In the genomic region with DNA sequence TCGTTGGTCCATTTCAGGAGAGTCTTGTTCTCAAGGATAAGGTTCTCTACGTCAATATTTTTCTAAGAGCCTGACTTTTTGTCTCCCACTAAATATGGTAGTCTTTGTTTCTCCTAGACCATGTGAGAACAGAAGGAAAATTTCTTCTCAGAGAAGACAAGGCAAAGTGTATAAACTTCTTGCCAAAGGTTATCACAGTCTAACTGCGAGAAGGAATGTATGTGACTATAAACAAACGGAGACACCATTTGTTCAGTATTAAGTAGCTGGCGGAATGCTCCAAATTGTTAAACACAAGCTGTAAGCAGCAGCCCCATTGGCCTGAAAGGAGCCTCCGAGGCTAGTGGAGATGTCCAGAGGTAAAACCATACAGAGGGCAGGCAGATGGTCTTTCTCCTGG, we compare ENCODE assay signal across 20 mouse cellular contexts.
DNase-seq lines count a peak whose midpoint lies in the region; ATAC-seq and TF ChIP-seq lines count a peak whose summit lies in the region.
"Had no signal": no experiment of that assay in that cellular context is flagged by ENCODE, and none has a peak within 500 bp of the region (broad histone marks: within the 10 kb centered on the region; RNA-seq: fewer than 3 reads in every experiment).

No protein-coding gene starts in this region.

- no peak overlapping the region for H3K4me3 ChIP-seq in heart, embryonic 16.5 days (ENCODE audit: low read length)
- no peak overlapping the region for H3K4me3 ChIP-seq in kidney, postnatal 0 days (replicated peaks; ENCODE audit: low read depth, low read length)
- H3K4me3 ChIP-seq in stomach, embryonic 16.5 days (replicated peaks; ENCODE audit: low read length), result no peak overlapping the region
- H3K4me3 ChIP-seq in stomach, postnatal 0 days (ENCODE audit: low read depth, low read length), result no peak overlapping the region
- no peak overlapping the region for H3K4me3 ChIP-seq in gastrocnemius, adult 2 months
- H3K4me3 ChIP-seq: embryonic facial prominence, embryonic 15.5 days; hindbrain, embryonic 13.5 days; midbrain, embryonic 12.5 days; neural tube, embryonic 12.5 days had no signal

- 47% methylated on average over 6 of the region's 6 CpGs for WGBS in heart, embryonic 16.5 days
- WGBS in kidney, postnatal 0 days, result 31% methylated on average over 6 of the region's 6 CpGs
- 17% methylated on average over 6 of the region's 6 CpGs for WGBS in stomach, embryonic 16.5 days
- WGBS in stomach, postnatal 0 days, result 22% methylated on average over 6 of the region's 6 CpGs

- intact Hi-C loops in gastrocnemius, adult 2 months (cut with DNase I), result no loop called here

- TF ChIP-seq EP300 in stomach, postnatal 0 days (optimal IDR thresholded peaks at IDR 0.05), result no peak

- H3K4me1 ChIP-seq in heart, embryonic 16.5 days (ENCODE audit: control insufficient read depth, insufficient read depth, low read length), result peaks cover 3% of the 10 kb centered on the region; the same call in 1 of the 2 replicates
- 0 out of 2 replicates have a peak, but pooled peaks cover 3% of the 10 kb centered on the region for H3K4me1 ChIP-seq in kidney, postnatal 0 days (replicated peaks; ENCODE audit: insufficient read depth, low read length)
- H3K4me1 ChIP-seq in stomach, embryonic 16.5 days (ENCODE audit: control insufficient read depth, insufficient read depth, low read length), result peaks cover 4% of the 10 kb centered on the region
- H3K4me1 ChIP-seq in stomach, postnatal 0 days (replicated peaks; ENCODE audit: control insufficient read depth, insufficient read depth), result no peaks in the 10 kb centered on the region

- DNase-seq in heart, postnatal 4 days, result no peak
- DNase-seq in kidney, postnatal 0 days (ENCODE audit: low spot score), result peak; percentile 90
- no peak for DNase-seq in kidney, adult 18-20 months
- no peak for DNase-seq in stomach, postnatal 0 days (ENCODE audit: low spot score)
- DNase-seq in gastrocnemius, adult 2 months, result no peak
- DNase-seq: cerebellum, adult 2 months; cerebellum, postnatal 36 days; gastrocnemius, postnatal 36 days; heart, postnatal 14 days; thymus, postnatal 25 days had no signal

- H3K4me2 ChIP-seq in heart, embryonic 16.5 days (ENCODE audit: low read depth, low read length), result no peak overlapping the region
- no peak overlapping the region for H3K4me2 ChIP-seq in kidney, postnatal 0 days (ENCODE audit: low read length)
- no peak overlapping the region for H3K4me2 ChIP-seq in stomach, embryonic 16.5 days (ENCODE audit: low read depth, low read length)
- H3K4me2 ChIP-seq in stomach, postnatal 0 days (replicated peaks; ENCODE audit: low read depth), result no peak overlapping the region
- H3K4me2 ChIP-seq: embryonic facial prominence, embryonic 15.5 days; hindbrain, embryonic 13.5 days; midbrain, embryonic 12.5 days; neural tube, embryonic 12.5 days had no signal

- no peak overlapping the region for H3K9ac ChIP-seq in heart, embryonic 16.5 days (ENCODE audit: low read length)
- H3K9ac ChIP-seq in kidney, postnatal 0 days (ENCODE audit: low read depth, low read length), result no peak overlapping the region
- H3K9ac ChIP-seq in stomach, embryonic 16.5 days (ENCODE audit: low read length), result no peak overlapping the region
- no peak overlapping the region for H3K9ac ChIP-seq in stomach, postnatal 0 days (ENCODE audit: low read length)
- H3K9ac ChIP-seq: embryonic facial prominence, embryonic 15.5 days; hindbrain, embryonic 13.5 days; liver, embryonic 14.5 days; midbrain, embryonic 12.5 days; neural tube, embryonic 12.5 days had no signal

- TF ChIP-seq CTCF in kidney, postnatal 0 days (IDR thresholded peaks at IDR 0.05; ENCODE audit: low read depth), result no peak
- TF ChIP-seq CTCF in stomach, postnatal 0 days (IDR thresholded peaks at IDR 0.05; ENCODE audit: low read depth), result no peak
- TF ChIP-seq CTCF in gastrocnemius, adult 2 months (IDR thresholded peaks at IDR 0.05), result no peak

- H3K36me3 ChIP-seq in heart, embryonic 16.5 days (ENCODE audit: control insufficient read depth, insufficient read depth), result no peaks in the 10 kb centered on the region
- H3K36me3 ChIP-seq in kidney, postnatal 0 days (ENCODE audit: insufficient read depth, low read length), result no peaks in the 10 kb centered on the region
- no peaks in the 10 kb centered on the region for H3K36me3 ChIP-seq in stomach, embryonic 16.5 days (ENCODE audit: control insufficient read depth, insufficient read depth, low read length)
- H3K36me3 ChIP-seq in stomach, postnatal 0 days (ENCODE audit: control insufficient read depth, insufficient read depth, low read length), result no peaks in the 10 kb centered on the region
- H3K36me3 ChIP-seq: embryonic facial prominence, embryonic 15.5 days; hindbrain, embryonic 13.5 days; midbrain, embryonic 12.5 days; neural tube, embryonic 12.5 days had no signal

- no peak for ATAC-seq in heart, embryonic 16.5 days (replicated peaks; ENCODE audit: extremely low read depth, insufficient read depth, low FRiP score)
- no peak; the same call in 1 of the 2 replicates for ATAC-seq in kidney, postnatal 0 days (replicated peaks; ENCODE audit: low FRiP score, low read depth)
- no peak for ATAC-seq in stomach, embryonic 16.5 days (ENCODE audit: insufficient read depth, low FRiP score)
- no peak for ATAC-seq in stomach, postnatal 0 days (ENCODE audit: low FRiP score, low TSS enrichment)
- ATAC-seq: forebrain, embryonic 16.5 days; inflammation-experienced regulatory T-cells, adult 6 months had no signal

- H3K27ac ChIP-seq in heart, embryonic 16.5 days (ENCODE audit: low read length), result peak overlapping the region; percentile 2; the same call in 1 of the 2 replicates
- H3K27ac ChIP-seq in kidney, postnatal 0 days, result no peak overlapping the region
- peak overlapping the region; percentile 58 for H3K27ac ChIP-seq in stomach, embryonic 16.5 days (ENCODE audit: low read length)
- H3K27ac ChIP-seq in stomach, postnatal 0 days (replicated peaks), result no peak overlapping the region
- H3K27ac ChIP-seq in gastrocnemius, adult 2 months, result no peak overlapping the region
- H3K27ac ChIP-seq: embryonic facial prominence, embryonic 15.5 days; hindbrain, embryonic 13.5 days; liver, embryonic 14.5 days; macrophage; midbrain, embryonic 12.5 days; neural tube, embryonic 12.5 days had no signal

- H3K27me3 ChIP-seq in heart, embryonic 16.5 days (ENCODE audit: control insufficient read depth, insufficient read depth, low read length), result no peaks in the 10 kb centered on the region
- H3K27me3 ChIP-seq in kidney, postnatal 0 days (ENCODE audit: insufficient read depth, low read length), result no peaks in the 10 kb centered on the region
- H3K27me3 ChIP-seq in stomach, embryonic 16.5 days (ENCODE audit: control insufficient read depth, insufficient read depth, low read length), result no peaks in the 10 kb centered on the region
- H3K27me3 ChIP-seq in stomach, postnatal 0 days (ENCODE audit: control insufficient read depth, insufficient read depth, low read length), result no peaks in the 10 kb centered on the region
- H3K27me3 ChIP-seq: embryonic facial prominence, embryonic 15.5 days; hindbrain, embryonic 13.5 days; midbrain, embryonic 12.5 days; neural tube, embryonic 12.5 days had no signal

- no peaks in the 10 kb centered on the region for H3K9me3 ChIP-seq in heart, embryonic 16.5 days (replicated peaks; ENCODE audit: control insufficient read depth, low read length)
- no peaks in the 10 kb centered on the region for H3K9me3 ChIP-seq in kidney, postnatal 0 days (replicated peaks; ENCODE audit: low read length)
- no peaks in the 10 kb centered on the region for H3K9me3 ChIP-seq in stomach, embryonic 16.5 days (replicated peaks; ENCODE audit: control insufficient read depth, low read length)
- H3K9me3 ChIP-seq in stomach, postnatal 0 days (ENCODE audit: control insufficient read depth, low read length), result no peaks in the 10 kb centered on the region
- H3K9me3 ChIP-seq: embryonic facial prominence, embryonic 15.5 days; hindbrain, embryonic 13.5 days; midbrain, embryonic 12.5 days; neural tube, embryonic 12.5 days had no signal

Comparison
In these comparisons a context has a peak if more than half of its experiments do, and no peak if none do; other contexts are left out.
1. H3K27ac ChIP-seq: peak in heart, embryonic 16.5 days (single experiment) and stomach, embryonic 16.5 days (single experiment); none in kidney, postnatal 0 days (single experiment), stomach, postnatal 0 days (single experiment) and gastrocnemius, adult 2 months (single experiment).